Mouse (Mus musculus): ENCODE measurements around the gene Elovl6. TPM values are rescaled to one million over a fixed set of nuclear protein-coding genes. Genes with fewer than 3 reads are reported as not detected.

The Elovl6 gene
- 43.5 and 44.7 TPM in 2 replicates for polyA plus RNA-seq (2015; fragmentation: Nextera tagmentation; extraction: Ambion mirVana)

- Histone ChIP-seq H3K27me3 (replicated peaks; ENCODE audit: control insufficient read depth, insufficient read depth, low read length) (no peaks in the 10 kb centered on the region), H3K36me3 (ENCODE audit: control insufficient read depth, insufficient read depth) (no peaks in the 10 kb centered on the region), H3K27ac (ENCODE audit: low read length) (peak within 1 kb of the TSS; percentile 97), H3K4me2 (ENCODE audit: low read length) (peak within 1 kb of the TSS; percentile 84), H3K9me3 (ENCODE audit: control insufficient read depth, low read length) (no peaks in the 10 kb centered on the region), H3K4me3 (replicated peaks; ENCODE audit: low read length) (peak within 1 kb of the TSS; percentile 80), H3K4me1 (replicated peaks; ENCODE audit: control insufficient read depth, insufficient read depth, low read length) (peaks cover 25% of the 10 kb centered on the region), H3K9ac (replicated peaks; ENCODE audit: low read depth, low read length) (peak within 1 kb of the TSS; percentile 97)
- ATAC-seq, result peak; percentile 60
- under 1% methylated on average over 34 of the region's 35 CpGs for WGBS
These were observed at the start of gene Elovl6 for GRCm38 (mm10) chr3:129532180-129532864. Gene Elovl6 (plus strand): TSS chr3:129532355.

DNA sequence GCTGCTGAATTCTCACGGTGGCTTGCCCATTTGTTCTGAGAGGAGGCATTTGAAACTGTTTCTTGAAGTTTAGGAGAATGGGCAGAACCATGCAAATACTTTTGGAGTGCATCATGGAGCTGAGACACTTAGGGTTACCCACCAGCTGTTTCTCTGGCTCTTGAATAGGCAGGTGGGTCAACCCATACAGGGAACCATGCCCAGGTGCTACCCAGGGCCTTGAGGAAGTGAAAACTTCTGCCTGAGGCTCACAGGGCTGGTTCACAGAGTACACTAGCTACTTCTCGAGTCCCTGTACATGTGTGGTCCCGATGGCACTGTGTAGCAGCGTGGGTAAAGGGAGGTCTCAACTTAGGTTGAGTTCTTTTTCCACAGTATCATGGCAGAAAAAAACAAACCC is 43.4 kb upstream of the Elovl6 start:
- H3K36me3 ChIP-seq (ENCODE audit: control insufficient read depth, insufficient read depth), result no peaks in the 10 kb centered on the region
- H3K9me3 ChIP-seq (ENCODE audit: control insufficient read depth, low read length), result no peaks in the 10 kb centered on the region
- H3K4me2 ChIP-seq (ENCODE audit: low read length), result no peak overlapping the region
- no peaks in the 10 kb centered on the region for H3K27me3 ChIP-seq (replicated peaks; ENCODE audit: control insufficient read depth, insufficient read depth, low read length)
- no peak overlapping the region for H3K27ac ChIP-seq (ENCODE audit: low read length)
- WGBS, result 93% methylated on average over 4 of the region's 4 CpGs
- no peak for ATAC-seq
- no peaks in the 10 kb centered on the region for H3K4me1 ChIP-seq (replicated peaks; ENCODE audit: control insufficient read depth, insufficient read depth, low read length)
- no peak overlapping the region for H3K4me3 ChIP-seq (replicated peaks; ENCODE audit: low read length)
- no peak overlapping the region for H3K9ac ChIP-seq (replicated peaks; ENCODE audit: low read depth, low read length)

GRCm38 (mm10) chr3:129494123-129494522 is 38.0 kb upstream of the Elovl6 start:
- H3K4me2 ChIP-seq (ENCODE audit: low read length), result no peak overlapping the region
- no peaks in the 10 kb centered on the region for H3K9me3 ChIP-seq (ENCODE audit: control insufficient read depth, low read length)
- no peaks in the 10 kb centered on the region for H3K27me3 ChIP-seq (replicated peaks; ENCODE audit: control insufficient read depth, insufficient read depth, low read length)
- no peak overlapping the region for H3K9ac ChIP-seq (replicated peaks; ENCODE audit: low read depth, low read length)
- H3K4me3 ChIP-seq (replicated peaks; ENCODE audit: low read length), result no peak overlapping the region
- no peaks in the 10 kb centered on the region for H3K36me3 ChIP-seq (ENCODE audit: control insufficient read depth, insufficient read depth)
- WGBS, result 88% methylated on average over 10 of the region's 10 CpGs
- no peak overlapping the region for H3K27ac ChIP-seq (ENCODE audit: low read length)
- ATAC-seq, result no peak
- H3K4me1 ChIP-seq (replicated peaks; ENCODE audit: control insufficient read depth, insufficient read depth, low read length), result no peaks in the 10 kb centered on the region

DNA sequence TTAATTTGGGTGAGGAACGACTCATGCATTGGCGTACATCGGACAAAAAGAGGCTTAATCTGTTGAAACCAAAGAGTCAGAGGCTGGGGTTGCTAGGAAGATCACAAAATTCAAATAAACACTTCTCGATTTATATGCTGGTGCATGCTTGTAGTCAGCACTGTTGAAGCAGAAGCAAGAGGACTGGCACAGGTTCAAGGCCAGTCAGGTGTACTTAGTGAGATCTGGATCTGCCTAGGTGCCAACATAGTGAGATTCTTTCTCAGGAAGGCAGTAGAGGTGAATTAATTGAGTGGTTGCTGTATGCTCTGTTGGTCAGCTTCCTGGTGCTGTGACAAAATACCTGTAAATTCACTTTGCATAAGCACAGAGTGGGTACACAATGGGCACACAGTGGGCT is 37.4 kb upstream of the Elovl6 start:
- Histone ChIP-seq H3K27ac (ENCODE audit: low read length) (no peak overlapping the region), H3K4me1 (replicated peaks; ENCODE audit: control insufficient read depth, insufficient read depth, low read length) (no peaks in the 10 kb centered on the region), H3K4me3 (replicated peaks; ENCODE audit: low read length) (no peak overlapping the region), H3K4me2 (ENCODE audit: low read length) (no peak overlapping the region), H3K27me3 (replicated peaks; ENCODE audit: control insufficient read depth, insufficient read depth, low read length) (no peaks in the 10 kb centered on the region), H3K9ac (replicated peaks; ENCODE audit: low read depth, low read length) (no peak overlapping the region), H3K9me3 (ENCODE audit: control insufficient read depth, low read length) (no peaks in the 10 kb centered on the region), H3K36me3 (ENCODE audit: control insufficient read depth, insufficient read depth) (no peaks in the 10 kb centered on the region)
- WGBS, result 74% methylated on average over 4 of the region's 4 CpGs
- no peak for ATAC-seq

- no peak overlapping the region for H3K4me2 ChIP-seq (ENCODE audit: low read length)
- 90% methylated on average over 7 of the region's 7 CpGs for WGBS
- H3K4me1 ChIP-seq (replicated peaks; ENCODE audit: control insufficient read depth, insufficient read depth, low read length), result no peaks in the 10 kb centered on the region
- no peak overlapping the region for H3K9ac ChIP-seq (replicated peaks; ENCODE audit: low read depth, low read length)
- no peak for ATAC-seq
- no peaks in the 10 kb centered on the region for H3K9me3 ChIP-seq (ENCODE audit: control insufficient read depth, low read length)
- no peak overlapping the region for H3K27ac ChIP-seq (ENCODE audit: low read length)
- H3K27me3 ChIP-seq (replicated peaks; ENCODE audit: control insufficient read depth, insufficient read depth, low read length), result no peaks in the 10 kb centered on the region
- no peak overlapping the region for H3K4me3 ChIP-seq (replicated peaks; ENCODE audit: low read length)
- no peaks in the 10 kb centered on the region for H3K36me3 ChIP-seq (ENCODE audit: control insufficient read depth, insufficient read depth)
These were observed 28.4 kb upstream of the Elovl6 start for GRCm38 (mm10) chr3:129503781-129504180.

GRCm38 (mm10) chr3:129504928-129505327 is 27.2 kb upstream of the Elovl6 start:
- no peak overlapping the region for H3K27ac ChIP-seq (ENCODE audit: low read length)
- no peak overlapping the region for H3K4me3 ChIP-seq (replicated peaks; ENCODE audit: low read length)
- no peaks in the 10 kb centered on the region for H3K27me3 ChIP-seq (replicated peaks; ENCODE audit: control insufficient read depth, insufficient read depth, low read length)
- no peaks in the 10 kb centered on the region for H3K36me3 ChIP-seq (ENCODE audit: control insufficient read depth, insufficient read depth)
- no peak for ATAC-seq
- H3K9me3 ChIP-seq (ENCODE audit: control insufficient read depth, low read length), result no peaks in the 10 kb centered on the region
- H3K4me2 ChIP-seq (ENCODE audit: low read length), result no peak overlapping the region
- WGBS, result 82% methylated on average over 6 of the region's 6 CpGs
- no peak overlapping the region for H3K9ac ChIP-seq (replicated peaks; ENCODE audit: low read depth, low read length)
- no peaks in the 10 kb centered on the region for H3K4me1 ChIP-seq (replicated peaks; ENCODE audit: control insufficient read depth, insufficient read depth, low read length)

- H3K36me3 ChIP-seq (ENCODE audit: control insufficient read depth, insufficient read depth), result no peaks in the 10 kb centered on the region
- no peak overlapping the region for H3K4me3 ChIP-seq (replicated peaks; ENCODE audit: low read length)
- H3K27ac ChIP-seq (ENCODE audit: low read length), result no peak overlapping the region
- 93% methylated on average over 1 of the region's 1 CpGs for WGBS
- H3K27me3 ChIP-seq (replicated peaks; ENCODE audit: control insufficient read depth, insufficient read depth, low read length), result no peaks in the 10 kb centered on the region
- no peak overlapping the region for H3K4me2 ChIP-seq (ENCODE audit: low read length)
- no peaks in the 10 kb centered on the region for H3K4me1 ChIP-seq (replicated peaks; ENCODE audit: control insufficient read depth, insufficient read depth, low read length)
- H3K9me3 ChIP-seq (ENCODE audit: control insufficient read depth, low read length), result no peaks in the 10 kb centered on the region
- no peak overlapping the region for H3K9ac ChIP-seq (replicated peaks; ENCODE audit: low read depth, low read length)
- no peak for ATAC-seq
These were observed 24.4 kb upstream of the Elovl6 start for GRCm38 (mm10) chr3:129507736-129508135.

GRCm38 (mm10) chr3:129508571-129508970 is 23.6 kb upstream of the Elovl6 start:
- H3K9ac ChIP-seq (replicated peaks; ENCODE audit: low read depth, low read length), result no peak overlapping the region
- H3K36me3 ChIP-seq (ENCODE audit: control insufficient read depth, insufficient read depth), result no peaks in the 10 kb centered on the region
- H3K27me3 ChIP-seq (replicated peaks; ENCODE audit: control insufficient read depth, insufficient read depth, low read length), result no peaks in the 10 kb centered on the region
- no peaks in the 10 kb centered on the region for H3K9me3 ChIP-seq (ENCODE audit: control insufficient read depth, low read length)
- no peak overlapping the region for H3K27ac ChIP-seq (ENCODE audit: low read length)
- H3K4me2 ChIP-seq (ENCODE audit: low read length), result no peak overlapping the region
- no peaks in the 10 kb centered on the region for H3K4me1 ChIP-seq (replicated peaks; ENCODE audit: control insufficient read depth, insufficient read depth, low read length)
- no peak for ATAC-seq
- H3K4me3 ChIP-seq (replicated peaks; ENCODE audit: low read length), result no peak overlapping the region

GRCm38 (mm10) chr3:129509725-129510124 is 22.4 kb upstream of the Elovl6 start:
- Histone ChIP-seq H3K4me3 (replicated peaks; ENCODE audit: low read length) (no peak overlapping the region), H3K27ac (ENCODE audit: low read length) (no peak overlapping the region), H3K36me3 (ENCODE audit: control insufficient read depth, insufficient read depth) (no peaks in the 10 kb centered on the region), H3K9me3 (ENCODE audit: control insufficient read depth, low read length) (no peaks in the 10 kb centered on the region), H3K4me2 (ENCODE audit: low read length) (no peak overlapping the region), H3K4me1 (replicated peaks; ENCODE audit: control insufficient read depth, insufficient read depth, low read length) (no peaks in the 10 kb centered on the region), H3K9ac (replicated peaks; ENCODE audit: low read depth, low read length) (no peak overlapping the region), H3K27me3 (replicated peaks; ENCODE audit: control insufficient read depth, insufficient read depth, low read length) (no peaks in the 10 kb centered on the region)
- 92% methylated on average over 10 of the region's 10 CpGs for WGBS
- ATAC-seq, result no peak
